Mouse (Mus musculus) ES-Bruce4 (cell line): ENCODE data around the gene Tmem108. TPM values are rescaled to one million over a fixed set of nuclear protein-coding genes. Genes with fewer than 3 reads are reported as not detected.

Experiments used
- H3K27ac ChIP-seq: 2 replicates; pipeline ENCODE4 v1.5.1; 2012; ENCODE audit warnings: low read length, inconsistent platforms; ENCODE audit not compliant: insufficient read depth
- H3K27me3 ChIP-seq: 2 replicates; pipeline ENCODE4 v1.6.1; 2012; ENCODE audit warnings: mild to moderate bottlenecking, low read length, inconsistent platforms; ENCODE audit not compliant: control insufficient read depth, poor library complexity, insufficient read depth, severe bottlenecking
- H3K36me3 ChIP-seq: 2 replicates; pipeline ENCODE4 v1.6.1; 2012; ENCODE audit warnings: inconsistent platforms, mild to moderate bottlenecking, low read length, moderate library complexity; ENCODE audit not compliant: control insufficient read depth, poor library complexity, insufficient read depth, severe bottlenecking
- H3K4me1 ChIP-seq: one replicate; pipeline ENCODE4 v1.8.1; 2011; ENCODE audit warnings: low read length; ENCODE audit not compliant: control insufficient read depth, insufficient read depth
- H3K4me3 ChIP-seq: 2 replicates; pipeline ENCODE4 v1.5.1; 2011; ENCODE audit warnings: low read depth, mild to moderate bottlenecking, low read length
- H3K9ac ChIP-seq: 2 replicates; pipeline ENCODE4 v1.6.1; 2012; ENCODE audit warnings: low read depth, mild to moderate bottlenecking, inconsistent platforms; ENCODE audit not compliant: poor library complexity, severe bottlenecking
- H3K9me3 ChIP-seq: replicated peaks from 2 replicates; pipeline ENCODE4 v1.6.1; 2012; ENCODE audit warnings: mild to moderate bottlenecking, low read length, inconsistent platforms; ENCODE audit not compliant: control insufficient read depth, poor library complexity, insufficient read depth, severe bottlenecking
- CTCF ChIP-seq: IDR thresholded peaks from one replicate; pipeline ENCODE4 v1.8.1; 2011; ENCODE audit warnings: low read depth, low read length
- EP300 ChIP-seq: IDR thresholded peaks from 2 replicates; pipeline ENCODE4 v1.6.1; 2011; ENCODE audit warnings: low read depth, low read length; ENCODE audit not compliant: insufficient read depth
- POLR2A ChIP-seq: IDR thresholded peaks from one replicate; pipeline ENCODE4 v1.8.1; 2011; ENCODE audit warnings: low read length; ENCODE audit not compliant: insufficient read depth
- polyA plus RNA-seq: library from polyadenylated mRNA; stranded (reverse); fragments of >200 nt; gene quantifications from 2 replicates; pipeline ENCODE4 v1.2.4, GENCODE M21; 2011; ENCODE audit warnings: low read depth; ENCODE audit not compliant: missing spikeins, insufficient read depth, insufficient read length

Tmem108 gene
- polyA plus RNA-seq, 1 experiment: 2.1 TPM

- H3K9me3 ChIP-seq: no peaks in the 10 kb centered on the region
- no peaks in the 10 kb centered on the region for H3K36me3 ChIP-seq
- TF ChIP-seq CTCF (no peak), POLR2A (no peak), EP300 (no peak)
- no peaks in the 10 kb centered on the region for H3K27me3 ChIP-seq
- H3K9ac ChIP-seq: no peak overlapping the region
- no peak overlapping the region for H3K4me3 ChIP-seq
- H3K27ac ChIP-seq: no peak overlapping the region
- H3K4me1 ChIP-seq: no peaks in the 10 kb centered on the region
These were observed 266.2 kb downstream of the Tmem108 start for GRCm38 (mm10) chr9:103495391-103495790.

GRCm38 (mm10) chr9:103494346-103495020 is 267.2 kb downstream of the Tmem108 start:
- H3K27ac ChIP-seq: no peak overlapping the region

GRCm38 (mm10) chr9:103491985-103492384 is 269.7 kb downstream of the Tmem108 start:
- H3K27me3 ChIP-seq: no peaks in the 10 kb centered on the region
- no peak overlapping the region for H3K9ac ChIP-seq
- no peak overlapping the region for H3K27ac ChIP-seq
- H3K4me3 ChIP-seq: no peak overlapping the region
- H3K9me3 ChIP-seq: no peaks in the 10 kb centered on the region
- H3K36me3 ChIP-seq: no peaks in the 10 kb centered on the region
- H3K4me1 ChIP-seq: no peaks in the 10 kb centered on the region
- no peak for TF ChIP-seq EP300
- no peak for TF ChIP-seq POLR2A
- TF ChIP-seq CTCF: no peak

More at GRCm38 (mm10) chr9:103494346-103495020, 267.2 kb downstream of the Tmem108 start:
- Histone ChIP-seq H3K4me3 (no peak overlapping the region), H3K36me3 (no peaks in the 10 kb centered on the region), H3K9ac (no peak overlapping the region), H3K27me3 (no peaks in the 10 kb centered on the region), H3K9me3 (no peaks in the 10 kb centered on the region), H3K4me1 (no peaks in the 10 kb centered on the region)
- TF ChIP-seq CTCF: peak; percentile 93
- TF ChIP-seq POLR2A: no peak

GRCm38 (mm10) chr9:103490439-103490838 is 271.2 kb downstream of the Tmem108 start:
- Histone ChIP-seq H3K9me3 (no peaks in the 10 kb centered on the region), H3K4me3 (no peak overlapping the region), H3K27ac (no peak overlapping the region), H3K27me3 (no peaks in the 10 kb centered on the region), H3K9ac (no peak overlapping the region), H3K36me3 (no peaks in the 10 kb centered on the region), H3K4me1 (no peaks in the 10 kb centered on the region)
- TF ChIP-seq POLR2A (no peak), CTCF (peak; percentile 92)

GRCm38 (mm10) chr9:103489883-103490282 is 271.8 kb downstream of the Tmem108 start:
- Histone ChIP-seq H3K4me3 (no peak overlapping the region), H3K36me3 (no peaks in the 10 kb centered on the region), H3K27ac (no peak overlapping the region), H3K9me3 (no peaks in the 10 kb centered on the region), H3K4me1 (no peaks in the 10 kb centered on the region), H3K27me3 (no peaks in the 10 kb centered on the region), H3K9ac (no peak overlapping the region)
- TF ChIP-seq POLR2A (no peak), CTCF (no peak)

GRCm38 (mm10) chr9:103489096-103489495 is 272.5 kb downstream of the Tmem108 start:
- no peak for TF ChIP-seq POLR2A
- TF ChIP-seq CTCF: no peak
- no peak for TF ChIP-seq EP300
- H3K4me3 ChIP-seq: no peak overlapping the region
- H3K4me1 ChIP-seq: no peaks in the 10 kb centered on the region
- H3K27ac ChIP-seq: no peak overlapping the region
- H3K36me3 ChIP-seq: no peaks in the 10 kb centered on the region
- H3K9me3 ChIP-seq: no peaks in the 10 kb centered on the region
- H3K27me3 ChIP-seq: no peaks in the 10 kb centered on the region
- no peak overlapping the region for H3K9ac ChIP-seq
